Mouse (Mus musculus): Measurements from ENCODE around the gene Ppp1r13b. TPM values are rescaled to one million over a fixed set of nuclear protein-coding genes. Genes with fewer than 3 reads are reported as not detected.

Gene Ppp1r13b
- polyA plus RNA-seq, 1 experiment from 2014 or later: 12.3 TPM

GRCm38 (mm10) chr12:111896908-111897661 is 10.8 kb downstream of the Ppp1r13b start:
- Histone ChIP-seq H3K27ac (peak overlapping the region; percentile 3; the same call in 1 of the 2 replicates), H3K4me2 (no peak overlapping the region), H3K4me3 (no peak overlapping the region), H3K9ac (no peak overlapping the region), H3K9me3 (no peaks in the 10 kb centered on the region), H3K36me3 (no peaks in the 10 kb centered on the region), H3K4me1 (peaks cover 16% of the 10 kb centered on the region), H3K27me3 (no peaks in the 10 kb centered on the region)
- ATAC-seq (ENCODE audit: insufficient number of reproducible peaks, insufficient read depth, low FRiP score, low TSS enrichment, low read depth): no peak
- 72% methylated on average over 7 of the region's 7 CpGs for WGBS

GRCm38 (mm10) chr12:111894082-111894481 is 13.8 kb downstream of the Ppp1r13b start:
- 47% methylated on average over 1 of the region's 1 CpGs for WGBS
- Histone ChIP-seq H3K9me3 (no peaks in the 10 kb centered on the region), H3K4me1 (peaks cover 14% of the 10 kb centered on the region; the same call in 1 of the 2 replicates), H3K27ac (no peak overlapping the region), H3K9ac (no peak overlapping the region), H3K4me3 (no peak overlapping the region), H3K27me3 (no peaks in the 10 kb centered on the region), H3K36me3 (no peaks in the 10 kb centered on the region), H3K4me2 (no peak overlapping the region)
- ATAC-seq (ENCODE audit: insufficient number of reproducible peaks, insufficient read depth, low FRiP score, low TSS enrichment, low read depth): no peak

- H3K4me3 ChIP-seq: no peak overlapping the region
- no peaks in the 10 kb centered on the region for H3K27me3 ChIP-seq
- H3K4me2 ChIP-seq: no peak overlapping the region
- no peak overlapping the region for H3K27ac ChIP-seq
- 0 out of 2 replicates have a peak, but pooled peaks cover 10% of the 10 kb centered on the region for H3K4me1 ChIP-seq
- WGBS: 93% methylated on average over 1 of the region's 1 CpGs
- ATAC-seq (ENCODE audit: insufficient number of reproducible peaks, insufficient read depth, low FRiP score, low TSS enrichment, low read depth): no peak
- H3K36me3 ChIP-seq: no peaks in the 10 kb centered on the region
- H3K9me3 ChIP-seq: no peaks in the 10 kb centered on the region
- H3K9ac ChIP-seq: no peak overlapping the region
Observed at GRCm38 (mm10) chr12:111892981-111893380, 14.9 kb downstream of the Ppp1r13b start.

- 0 out of 2 replicates have a peak, but pooled peaks have one; percentile 52 for ATAC-seq (ENCODE audit: insufficient number of reproducible peaks, insufficient read depth, low FRiP score, low TSS enrichment, low read depth)
- WGBS: 91% methylated on average over 4 of the region's 4 CpGs
- Histone ChIP-seq H3K27me3 (no peaks in the 10 kb centered on the region), H3K36me3 (no peaks in the 10 kb centered on the region), H3K4me1 (0 out of 2 replicates have a peak, but pooled peaks cover 10% of the 10 kb centered on the region), H3K27ac (no peak overlapping the region), H3K9ac (no peak overlapping the region), H3K4me3 (no peak overlapping the region), H3K9me3 (no peaks in the 10 kb centered on the region), H3K4me2 (no peak overlapping the region)
Observed at GRCm38 (mm10) chr12:111891800-111892199, 16.1 kb downstream of the Ppp1r13b start.

- H3K9ac ChIP-seq: no peak overlapping the region
- 72% methylated on average over 3 of the region's 3 CpGs for WGBS
- H3K4me3 ChIP-seq: no peak overlapping the region
- ATAC-seq (ENCODE audit: insufficient number of reproducible peaks, insufficient read depth, low FRiP score, low TSS enrichment, low read depth): no peak
- H3K9me3 ChIP-seq: no peaks in the 10 kb centered on the region
- no peak overlapping the region for H3K27ac ChIP-seq
- no peaks in the 10 kb centered on the region for H3K27me3 ChIP-seq
- no peak overlapping the region for H3K4me2 ChIP-seq
- H3K36me3 ChIP-seq: no peaks in the 10 kb centered on the region
- 0 out of 2 replicates have a peak, but pooled peaks cover 6% of the 10 kb centered on the region for H3K4me1 ChIP-seq
Observed at GRCm38 (mm10) chr12:111889251-111889650, 18.7 kb downstream of the Ppp1r13b start.

GRCm38 (mm10) chr12:111888303-111888864 is 19.5 kb downstream of the Ppp1r13b start:
- no peak for ATAC-seq (ENCODE audit: insufficient number of reproducible peaks, insufficient read depth, low FRiP score, low TSS enrichment, low read depth)
- Histone ChIP-seq H3K36me3 (no peaks in the 10 kb centered on the region), H3K9me3 (no peaks in the 10 kb centered on the region), H3K27me3 (no peaks in the 10 kb centered on the region), H3K4me3 (no peak overlapping the region), H3K4me1 (0 out of 2 replicates have a peak, but pooled peaks cover 4% of the 10 kb centered on the region), H3K4me2 (no peak overlapping the region), H3K27ac (no peak overlapping the region), H3K9ac (no peak overlapping the region)
- 89% methylated on average over 4 of the region's 4 CpGs for WGBS

- Histone ChIP-seq H3K27me3 (no peaks in the 10 kb centered on the region), H3K36me3 (no peaks in the 10 kb centered on the region), H3K9me3 (no peaks in the 10 kb centered on the region), H3K4me3 (no peak overlapping the region), H3K9ac (no peak overlapping the region), H3K4me2 (no peak overlapping the region), H3K27ac (no peak overlapping the region), H3K4me1 (0 out of 2 replicates have a peak, but pooled peaks cover 4% of the 10 kb centered on the region)
- WGBS: 93% methylated on average over 1 of the region's 1 CpGs
- ATAC-seq (ENCODE audit: insufficient number of reproducible peaks, insufficient read depth, low FRiP score, low TSS enrichment, low read depth): no peak
Observed at GRCm38 (mm10) chr12:111887005-111887404, 20.9 kb downstream of the Ppp1r13b start.

GRCm38 (mm10) chr12:111882852-111883251 is 25.1 kb downstream of the Ppp1r13b start:
- Histone ChIP-seq H3K27me3 (no peaks in the 10 kb centered on the region), H3K36me3 (no peaks in the 10 kb centered on the region), H3K27ac (no peak overlapping the region), H3K9me3 (no peaks in the 10 kb centered on the region), H3K4me3 (no peak overlapping the region), H3K4me2 (no peak overlapping the region), H3K4me1 (no peaks in the 10 kb centered on the region), H3K9ac (no peak overlapping the region)
- ATAC-seq (ENCODE audit: insufficient number of reproducible peaks, insufficient read depth, low FRiP score, low TSS enrichment, low read depth): no peak
- 64% methylated on average over 4 of the region's 4 CpGs for WGBS

- WGBS: 77% methylated on average over 3 of the region's 3 CpGs
- H3K9me3 ChIP-seq: no peaks in the 10 kb centered on the region
- no peaks in the 10 kb centered on the region for H3K4me1 ChIP-seq
- H3K4me3 ChIP-seq: no peak overlapping the region
- H3K27me3 ChIP-seq: no peaks in the 10 kb centered on the region
- ATAC-seq (ENCODE audit: insufficient number of reproducible peaks, insufficient read depth, low FRiP score, low TSS enrichment, low read depth): no peak
- no peak overlapping the region for H3K9ac ChIP-seq
- no peaks in the 10 kb centered on the region for H3K36me3 ChIP-seq
- H3K27ac ChIP-seq: no peak overlapping the region
- no peak overlapping the region for H3K4me2 ChIP-seq
Observed at GRCm38 (mm10) chr12:111882022-111882421, 25.9 kb downstream of the Ppp1r13b start.

GRCm38 (mm10) chr12:111878213-111878612 is 29.7 kb downstream of the Ppp1r13b start:
- Histone ChIP-seq H3K4me2 (no peak overlapping the region), H3K36me3 (no peaks in the 10 kb centered on the region), H3K9ac (no peak overlapping the region), H3K27me3 (no peaks in the 10 kb centered on the region), H3K9me3 (no peaks in the 10 kb centered on the region), H3K4me1 (no peaks in the 10 kb centered on the region), H3K4me3 (no peak overlapping the region), H3K27ac (no peak overlapping the region)
- ATAC-seq (ENCODE audit: insufficient number of reproducible peaks, insufficient read depth, low FRiP score, low TSS enrichment, low read depth): no peak
- WGBS: 8% methylated on average over 3 of the region's 3 CpGs

GRCm38 (mm10) chr12:111875499-111875898 is 32.4 kb downstream of the Ppp1r13b start:
- WGBS: 90% methylated on average over 3 of the region's 3 CpGs
- no peaks in the 10 kb centered on the region for H3K9me3 ChIP-seq
- H3K4me2 ChIP-seq: no peak overlapping the region
- H3K9ac ChIP-seq: no peak overlapping the region
- no peaks in the 10 kb centered on the region for H3K4me1 ChIP-seq
- H3K27me3 ChIP-seq: no peaks in the 10 kb centered on the region
- peaks cover 13% of the 10 kb centered on the region for H3K36me3 ChIP-seq
- H3K27ac ChIP-seq: no peak overlapping the region
- H3K4me3 ChIP-seq: no peak overlapping the region
- no peak for ATAC-seq (ENCODE audit: insufficient number of reproducible peaks, insufficient read depth, low FRiP score, low TSS enrichment, low read depth)

GRCm38 (mm10) chr12:111874601-111875140 is 33.2 kb downstream of the Ppp1r13b start:
- Histone ChIP-seq H3K4me1 (no peaks in the 10 kb centered on the region), H3K36me3 (peaks cover 13% of the 10 kb centered on the region), H3K9me3 (no peaks in the 10 kb centered on the region), H3K4me3 (no peak overlapping the region), H3K27ac (no peak overlapping the region), H3K27me3 (no peaks in the 10 kb centered on the region), H3K4me2 (no peak overlapping the region), H3K9ac (no peak overlapping the region)
- 32% methylated on average over 1 of the region's 1 CpGs for WGBS
- ATAC-seq (ENCODE audit: insufficient number of reproducible peaks, insufficient read depth, low FRiP score, low TSS enrichment, low read depth): no peak
